Mouse (Mus musculus) A20 (cell line): ENCODE data around the gene Cyth1.

Experiments
- DNase-seq: peaks from one replicate; pipeline ENCODE4 v3.0.0-alpha.2; 2011; ENCODE audit warnings: low read depth, low spot score

The Cyth1 gene

GRCm38 (mm10) chr11:118223416-118224067 is 24.9 kb downstream of the Cyth1 start:
- DNase-seq: peak; percentile 59

GRCm38 (mm10) chr11:118222917-118223316 is 25.5 kb downstream of the Cyth1 start:
- DNase-seq: no peak

DNA sequence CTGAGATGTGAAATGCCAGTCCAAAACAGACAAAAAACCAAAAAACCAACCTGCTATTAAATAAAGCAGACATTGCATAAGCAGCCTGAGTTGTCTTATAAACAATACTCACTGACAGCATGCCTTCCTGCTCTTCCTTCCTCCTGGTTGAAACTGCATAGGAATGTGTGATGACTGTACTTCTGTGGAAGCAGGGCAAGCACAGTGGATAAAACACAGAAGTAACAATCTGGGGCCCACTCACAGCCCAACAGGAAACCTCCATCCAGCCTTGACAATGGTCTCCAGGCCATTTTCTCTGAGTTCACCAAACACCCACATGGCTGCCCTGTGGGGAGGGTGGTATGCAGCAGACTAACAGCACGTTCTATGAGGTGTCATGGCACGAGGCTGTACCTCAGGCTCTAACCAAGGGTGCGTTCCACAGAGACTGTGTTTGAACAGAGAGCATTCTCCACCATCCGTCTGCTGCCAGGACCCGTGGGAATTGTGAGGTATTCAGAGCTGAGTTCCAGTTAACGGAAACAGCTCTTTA is 26.0 kb downstream of the Cyth1 start:
- DNase-seq: no peak

DNA sequence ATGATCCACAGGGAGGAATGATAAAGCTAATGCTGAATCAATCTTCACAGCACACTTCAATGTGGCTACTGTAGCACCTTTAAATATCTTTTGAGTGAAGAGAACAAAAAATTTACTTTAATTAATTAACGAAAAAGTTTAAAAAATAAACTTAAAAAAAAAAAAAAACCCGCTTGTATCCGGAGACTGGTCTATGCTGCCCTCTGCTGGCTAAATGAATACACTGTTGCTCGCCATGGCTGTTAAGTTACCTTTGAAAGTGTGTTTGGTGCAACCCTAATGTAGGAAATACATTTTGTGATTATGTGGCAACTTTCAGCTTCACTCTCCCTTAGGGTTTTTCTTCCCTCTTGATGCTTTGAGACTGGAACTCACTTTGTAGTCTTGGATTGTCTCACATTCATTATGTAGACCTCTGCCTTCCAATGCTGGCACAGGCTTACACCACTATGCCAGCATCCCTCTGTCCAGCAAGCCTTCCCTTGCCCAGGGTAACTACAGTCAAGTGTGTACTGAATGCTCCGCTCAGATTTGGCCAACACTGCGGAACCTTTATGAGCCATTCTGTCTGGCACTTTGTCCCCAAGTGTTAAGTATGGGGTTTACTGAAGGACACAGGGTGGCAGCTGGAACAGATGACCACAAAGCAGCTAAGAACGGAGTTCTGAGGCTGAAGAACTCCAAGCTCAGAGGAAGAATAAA is 27.7 kb downstream of the Cyth1 start:
- DNase-seq: peak; percentile 74

- no peak for DNase-seq
Measured at GRCm38 (mm10) chr11:118219066-118219465, 29.3 kb downstream of the Cyth1 start.

GRCm38 (mm10) chr11:118216468-118216867 is 31.9 kb downstream of the Cyth1 start:
- DNase-seq: no peak

GRCm38 (mm10) chr11:118215928-118216458 is 32.4 kb downstream of the Cyth1 start:
- DNase-seq: no peak

- DNase-seq: peak; percentile 73
Measured at GRCm38 (mm10) chr11:118212636-118213112, 35.7 kb downstream of the Cyth1 start.

GRCm38 (mm10) chr11:118211749-118212635 is 36.4 kb downstream of the Cyth1 start:
- DNase-seq: peak; percentile 95

GRCm38 (mm10) chr11:118210962-118211361 is 37.4 kb downstream of the Cyth1 start:
- peak; percentile 49 for DNase-seq

GRCm38 (mm10) chr11:118210116-118210515 is 38.3 kb downstream of the Cyth1 start:
- DNase-seq: no peak

- DNase-seq: no peak
Measured at GRCm38 (mm10) chr11:118209376-118209775, 39.0 kb downstream of the Cyth1 start.

DNA sequence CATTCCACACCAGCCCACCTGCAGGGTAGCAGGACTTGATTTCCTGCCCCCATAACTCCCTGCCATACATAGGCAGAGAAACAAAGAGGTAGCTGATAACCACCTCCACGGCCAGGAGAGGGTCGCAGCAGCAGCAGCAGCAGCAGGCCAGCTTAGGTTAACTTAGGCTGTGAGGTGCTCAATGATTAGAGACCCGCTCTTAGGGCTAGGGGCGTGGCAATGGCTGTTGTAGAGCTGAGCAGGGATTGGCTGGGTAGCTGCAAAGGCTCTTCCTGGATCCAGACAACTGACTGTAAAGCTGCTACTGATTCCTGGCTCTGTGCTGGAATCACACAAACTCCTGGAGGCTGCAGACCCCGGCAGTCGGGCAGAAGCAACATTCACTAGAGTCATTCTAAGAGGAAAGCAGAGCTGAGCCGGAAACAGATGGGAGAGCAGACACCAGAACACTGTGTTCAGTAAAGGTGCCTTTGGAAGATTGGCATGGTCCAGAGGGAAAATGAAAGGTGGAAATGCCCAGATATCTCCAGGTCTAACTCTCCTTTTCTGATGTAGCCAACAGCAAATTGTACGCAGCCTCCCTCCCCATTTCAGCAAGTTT is 39.6 kb downstream of the Cyth1 start:
- DNase-seq: no peak

DNA sequence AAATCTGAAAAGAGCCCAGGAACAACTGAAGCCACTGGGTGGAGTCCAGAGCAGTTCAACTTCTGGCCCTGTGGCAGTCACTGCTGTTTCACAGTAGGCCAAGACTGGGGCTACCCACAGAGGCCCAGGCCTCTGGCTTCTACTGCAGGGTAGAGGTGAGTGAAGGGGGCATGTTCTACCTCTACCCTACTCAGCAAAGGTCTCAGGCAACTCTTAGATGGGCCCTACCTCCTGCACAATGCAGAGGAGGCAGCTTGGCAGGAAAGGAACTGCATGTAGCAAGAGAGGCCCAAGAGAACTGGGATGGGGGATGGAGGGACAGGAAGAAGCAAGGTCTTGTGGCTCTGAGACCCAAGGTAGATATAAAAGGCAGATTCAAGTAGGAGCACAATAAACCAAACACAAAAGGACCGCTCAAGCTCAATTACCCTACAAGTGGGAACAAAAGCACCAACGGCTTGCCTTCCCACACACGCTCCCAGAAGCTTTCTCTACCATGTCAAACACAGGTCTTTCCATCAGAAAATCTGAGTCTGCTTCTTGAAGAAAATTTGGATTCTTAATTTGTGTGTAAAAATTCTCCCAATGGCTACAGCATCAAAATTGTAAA is 40.9 kb downstream of the Cyth1 start:
- DNase-seq: peak; percentile 48

DNA sequence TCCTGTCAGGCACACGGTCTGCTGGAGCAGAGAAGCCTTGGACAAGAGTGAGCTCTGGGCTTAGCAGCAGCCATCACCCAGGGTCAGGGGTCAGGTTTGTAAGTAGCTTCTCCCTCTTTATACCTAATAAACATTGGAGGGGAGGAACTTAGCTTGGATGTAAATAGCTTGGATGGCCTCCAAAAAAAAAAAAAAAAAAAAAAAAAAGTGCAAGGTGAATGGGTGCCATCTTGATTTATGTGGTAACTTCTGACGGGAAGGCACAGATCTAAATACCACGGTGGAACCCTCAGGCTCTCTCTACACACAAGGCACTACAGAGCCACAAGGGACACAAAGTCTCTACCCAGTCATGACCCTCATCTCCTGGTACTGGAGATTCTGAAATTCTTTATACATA is 42.1 kb downstream of the Cyth1 start:
- no peak for DNase-seq

- DNase-seq: peak; percentile 89
Measured at GRCm38 (mm10) chr11:118203469-118203868, 44.9 kb downstream of the Cyth1 start.

DNA sequence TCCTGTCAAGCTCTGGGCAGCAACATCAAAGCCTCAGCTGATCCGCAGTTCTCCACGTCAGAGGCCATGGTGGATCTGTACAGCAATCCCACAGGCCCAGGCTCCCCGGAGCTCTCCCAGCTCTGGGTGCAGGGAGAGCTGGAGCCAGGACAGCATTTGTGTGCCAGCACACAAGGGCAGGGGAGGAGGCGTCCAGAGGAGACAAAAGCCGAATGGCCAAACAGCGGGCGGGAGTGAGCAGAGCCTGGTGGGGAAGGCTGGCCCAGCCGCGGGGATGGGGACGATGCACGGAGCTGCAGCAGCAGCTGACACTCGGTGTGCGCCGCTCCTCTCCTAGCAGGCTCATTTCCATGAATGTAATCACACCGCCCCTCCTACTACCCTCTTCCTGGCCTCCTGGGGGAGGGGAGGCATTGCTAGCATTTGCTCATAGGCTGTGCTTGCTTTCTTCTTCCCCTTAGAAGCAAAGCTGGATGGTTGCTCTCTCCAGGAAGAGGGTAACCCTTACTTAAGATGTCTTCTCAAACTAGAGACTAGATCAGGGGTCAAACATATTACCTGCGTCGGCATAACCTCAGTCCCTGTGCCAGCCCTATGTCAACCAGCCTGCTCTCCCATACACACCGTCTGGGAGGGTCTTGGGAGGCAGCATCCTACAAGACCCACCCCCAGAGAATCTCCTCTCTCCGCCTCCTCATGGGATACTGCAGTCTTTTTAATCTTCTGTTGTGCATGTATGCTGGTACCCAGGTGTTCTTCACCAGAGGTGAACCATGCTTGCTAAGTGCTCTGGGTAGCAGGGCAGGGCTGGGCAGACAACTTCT is 45.8 kb downstream of the Cyth1 start:
- DNase-seq: no peak

DNA sequence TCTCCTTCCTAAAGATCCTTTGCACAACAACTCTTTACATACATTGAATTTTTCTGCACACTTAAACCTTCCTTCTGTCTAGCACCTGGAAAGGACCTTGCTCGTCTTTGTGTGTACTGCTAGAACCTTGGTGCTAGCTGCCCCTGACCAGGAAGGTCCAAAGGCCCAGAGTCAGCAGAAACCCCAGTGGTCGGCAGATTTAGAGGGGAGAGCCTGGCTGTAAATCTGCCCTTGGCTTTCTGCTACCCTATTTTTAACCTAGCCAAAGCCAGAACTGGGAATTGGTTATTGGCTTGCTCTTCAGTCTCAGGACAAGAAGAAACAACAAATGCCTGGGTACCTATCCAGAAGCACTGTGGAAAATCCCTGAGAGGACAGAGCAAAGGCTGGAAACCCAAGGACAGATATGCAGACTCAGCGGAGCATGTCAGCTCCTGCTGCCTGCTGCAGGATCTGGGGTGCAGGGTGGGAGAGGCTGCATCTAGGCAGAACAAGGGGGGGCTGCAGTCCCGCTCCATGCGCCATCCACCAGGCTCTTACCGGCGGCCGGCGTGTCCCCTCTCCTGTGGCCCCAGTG is 46.5 kb downstream of the Cyth1 start:
- DNase-seq: no peak
